Mouse (Mus musculus) forebrain, embryonic 11.5 days (tissue): ENCODE results near the gene Bag2. TPM values are rescaled to one million over a fixed set of nuclear protein-coding genes. Genes with fewer than 3 reads are reported as not detected.
A peak's percentile ranks its signal among the peaks of the same experiment; 100 is the strongest.

ENCODE experiments used
- ATAC-seq: fragments of 200-750 bp; cut with Nextera tagmentation; replicated peaks from 2 replicates; pipeline ENCODE4 v1.8.0; 2017; ENCODE audit warnings: moderate TSS enrichment; ENCODE audit not compliant: low FRiP score
- DNase-seq: peaks from one replicate; pipeline ENCODE4 v3.0.0-alpha.2; 2017; ENCODE audit warnings: low spot score
- H3K27ac ChIP-seq: fragments of 300-500 bp; sonication (generic); 2 replicates; pipeline ENCODE4 v1.5.1; 2014; ENCODE audit warnings: low read depth, low read length
- H3K27me3 ChIP-seq: fragments of 300-500 bp; sonication (generic); 2 replicates; pipeline ENCODE4 v1.6.1; 2014; ENCODE audit warnings: mild to moderate bottlenecking, low read length, mixed read lengths; ENCODE audit not compliant: control insufficient read depth, insufficient read depth
- H3K36me3 ChIP-seq: fragments of 300-500 bp; sonication (generic); 2 replicates; pipeline ENCODE4 v1.6.1; 2014; ENCODE audit warnings: mild to moderate bottlenecking, low read length, moderate library complexity, mixed read lengths; ENCODE audit not compliant: control insufficient read depth, insufficient read depth
- H3K4me1 ChIP-seq: fragments of 300-500 bp; sonication (generic); replicated peaks from 2 replicates; pipeline ENCODE4 v1.6.1; 2014; ENCODE audit warnings: low read length, mixed read lengths; ENCODE audit not compliant: control insufficient read depth, insufficient read depth
- H3K4me2 ChIP-seq: fragments of 300-500 bp; sonication (generic); 2 replicates; pipeline ENCODE4 v1.6.1; 2014; ENCODE audit warnings: low read depth, mild to moderate bottlenecking, low read length, moderate library complexity, mixed read lengths; ENCODE audit not compliant: severe bottlenecking
- H3K4me3 ChIP-seq: fragments of 300-500 bp; sonication (generic); 2 replicates; pipeline ENCODE4 v1.5.1; 2014; ENCODE audit warnings: low read depth, low read length
- H3K9ac ChIP-seq: fragments of 300-500 bp; sonication (generic); 2 replicates; pipeline ENCODE4 v1.6.1; 2014; ENCODE audit warnings: low read length
- H3K9me3 ChIP-seq: fragments of 300-500 bp; sonication (generic); 2 replicates; pipeline ENCODE4 v1.6.1; 2016; ENCODE audit warnings: low read length, mixed read lengths; ENCODE audit not compliant: control insufficient read depth
- WGBS: fragments of 180-500 bp; shearing (Covaris S2); extraction: QIAGEN DNeasy Blood & Tissue Kit; methylation state at CpG from one replicate; pipeline ENCODE4 v1.1.7; 2014; 5-methylcytosine and 5-hydroxymethylcytosine counted together
- polyA plus RNA-seq: library from polyadenylated mRNA; unstranded; fragments of >200 nt; fragmentation: Nextera tagmentation; extraction: Ambion mirVana; gene quantifications from 2 replicates; pipeline ENCODE4 v1.2.1, GENCODE M21; 2014

The Bag2 gene
- polyA plus RNA-seq, 1 experiment from 2014 or later = 34.0 TPM

GRCm38 (mm10) chr1:33739302-33739701 is 18.3 kb downstream of the Bag2 start:
- Histone ChIP-seq H3K27me3 (no peaks in the 10 kb centered on the region), H3K4me2 (no peak overlapping the region), H3K9ac (no peak overlapping the region), H3K4me1 (no peaks in the 10 kb centered on the region), H3K36me3 (peaks cover 9% of the 10 kb centered on the region; the same call in 1 of the 2 replicates), H3K4me3 (no peak overlapping the region), H3K9me3 (no peaks in the 10 kb centered on the region), H3K27ac (no peak overlapping the region)
- peak; percentile 84 for DNase-seq
- ATAC-seq = peak; percentile 78
- 39% methylated on average over 12 of the region's 12 CpGs for WGBS

DNA sequence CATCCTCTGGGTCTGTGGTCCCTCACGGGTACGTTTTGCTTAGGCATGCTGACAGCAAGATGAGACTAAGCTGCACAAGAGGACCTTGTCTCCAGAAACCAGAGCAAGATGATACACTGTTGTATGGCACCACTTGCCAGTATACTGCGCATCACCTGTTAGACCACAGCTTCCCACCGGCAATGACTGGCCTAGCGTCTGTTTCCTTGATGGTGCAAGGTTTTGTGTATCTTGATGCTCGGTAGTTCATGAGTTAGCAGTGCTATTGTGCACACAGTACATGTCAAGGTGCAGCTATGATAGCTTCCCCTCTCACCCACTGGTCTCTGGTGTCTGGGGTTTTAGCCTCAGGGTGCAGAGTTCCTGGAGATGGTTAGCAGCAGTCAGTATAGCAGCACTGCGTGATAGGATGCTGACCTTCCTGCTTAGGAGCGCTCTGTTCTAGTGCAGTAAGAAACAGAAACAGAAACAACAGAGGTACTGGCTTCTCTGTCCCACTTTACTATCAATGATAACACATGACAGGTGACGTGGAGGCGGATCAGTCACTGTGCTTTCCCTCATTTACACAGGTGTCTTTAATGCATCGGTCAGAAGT is 18.8 kb downstream of the Bag2 start:
- no peaks in the 10 kb centered on the region for H3K4me1 ChIP-seq
- no peak overlapping the region for H3K9ac ChIP-seq
- no peak for DNase-seq
- ATAC-seq = no peak
- H3K27ac ChIP-seq = no peak overlapping the region
- no peaks in the 10 kb centered on the region for H3K9me3 ChIP-seq
- H3K4me3 ChIP-seq = no peak overlapping the region
- no peak overlapping the region for H3K4me2 ChIP-seq
- 86% methylated on average over 11 of the region's 11 CpGs for WGBS
- H3K27me3 ChIP-seq = no peaks in the 10 kb centered on the region
- H3K36me3 ChIP-seq = peaks cover 9% of the 10 kb centered on the region; the same call in 1 of the 2 replicates

DNA sequence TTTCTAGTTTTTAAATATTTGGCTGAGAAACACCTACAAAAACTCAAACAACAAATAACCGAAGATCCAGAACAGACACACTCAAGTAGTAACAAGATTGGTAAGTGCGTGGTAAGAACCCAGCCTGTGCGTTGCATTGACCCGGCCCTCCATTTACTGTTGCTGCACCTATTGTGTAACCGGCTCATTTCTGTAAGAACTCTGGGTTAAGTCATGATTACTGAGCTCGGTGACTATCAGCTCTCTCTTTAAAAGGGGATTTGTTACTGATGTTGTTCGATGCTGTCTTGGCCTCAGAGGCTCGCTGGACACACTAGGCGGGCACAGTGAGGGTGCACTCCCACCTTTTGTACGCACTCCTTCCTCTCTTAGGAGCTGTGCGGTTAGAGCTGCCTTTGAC is 19.3 kb downstream of the Bag2 start:
- Histone ChIP-seq H3K9me3 (no peaks in the 10 kb centered on the region), H3K4me3 (no peak overlapping the region), H3K4me2 (no peak overlapping the region), H3K27me3 (no peaks in the 10 kb centered on the region), H3K4me1 (no peaks in the 10 kb centered on the region), H3K36me3 (peaks cover 9% of the 10 kb centered on the region; the same call in 1 of the 2 replicates), H3K9ac (no peak overlapping the region), H3K27ac (no peak overlapping the region)
- WGBS = 91% methylated on average over 11 of the region's 11 CpGs
- ATAC-seq (no peak), DNase-seq (no peak)

GRCm38 (mm10) chr1:33734001-33734685 is 23.5 kb downstream of the Bag2 start:
- no peaks in the 10 kb centered on the region for H3K27me3 ChIP-seq
- ATAC-seq = no peak
- no peaks in the 10 kb centered on the region for H3K4me1 ChIP-seq
- peaks cover 9% of the 10 kb centered on the region; the same call in 1 of the 2 replicates for H3K36me3 ChIP-seq
- H3K9me3 ChIP-seq = no peaks in the 10 kb centered on the region
- H3K4me3 ChIP-seq = no peak overlapping the region
- DNase-seq = no peak
- 85% methylated on average over 5 of the region's 5 CpGs for WGBS
- no peak overlapping the region for H3K4me2 ChIP-seq
- no peak overlapping the region for H3K27ac ChIP-seq
- no peak overlapping the region for H3K9ac ChIP-seq

GRCm38 (mm10) chr1:33733044-33733443 is 24.6 kb downstream of the Bag2 start:
- Histone ChIP-seq H3K27me3 (no peaks in the 10 kb centered on the region), H3K4me1 (no peaks in the 10 kb centered on the region), H3K9ac (no peak overlapping the region), H3K36me3 (peaks cover 7% of the 10 kb centered on the region; the same call in 1 of the 2 replicates), H3K27ac (no peak overlapping the region), H3K4me3 (no peak overlapping the region), H3K4me2 (no peak overlapping the region), H3K9me3 (no peaks in the 10 kb centered on the region)
- ATAC-seq (no peak), DNase-seq (no peak)
- WGBS = 88% methylated on average over 9 of the region's 9 CpGs

GRCm38 (mm10) chr1:33725086-33725485 is 32.5 kb downstream of the Bag2 start:
- Histone ChIP-seq H3K9ac (no peak overlapping the region), H3K36me3 (peaks cover 7% of the 10 kb centered on the region; the same call in 1 of the 2 replicates), H3K9me3 (no peaks in the 10 kb centered on the region), H3K4me3 (no peak overlapping the region), H3K4me1 (0 out of 2 replicates have a peak, but pooled peaks cover 2% of the 10 kb centered on the region), H3K4me2 (no peak overlapping the region), H3K27ac (no peak overlapping the region), H3K27me3 (no peaks in the 10 kb centered on the region)
- WGBS = 93% methylated on average over 5 of the region's 5 CpGs
- ATAC-seq (no peak), DNase-seq (no peak)

GRCm38 (mm10) chr1:33724516-33724915 is 33.1 kb downstream of the Bag2 start:
- 87% methylated on average over 6 of the region's 6 CpGs for WGBS
- H3K9ac ChIP-seq = no peak overlapping the region

GRCm38 (mm10) chr1:33721020-33721419 is 36.6 kb downstream of the Bag2 start:
- Histone ChIP-seq H3K36me3 (peaks cover 2% of the 10 kb centered on the region; the same call in 1 of the 2 replicates), H3K27ac (no peak overlapping the region), H3K27me3 (no peaks in the 10 kb centered on the region), H3K9ac (peak overlapping the region; percentile 32), H3K4me2 (peak overlapping the region; percentile 41; the same call in 1 of the 2 replicates), H3K9me3 (no peaks in the 10 kb centered on the region), H3K4me1 (0 out of 2 replicates have a peak, but pooled peaks cover 2% of the 10 kb centered on the region), H3K4me3 (peak overlapping the region; percentile 81)
- ATAC-seq (no peak), DNase-seq (no peak)
- WGBS = 84% methylated on average over 7 of the region's 7 CpGs

More at GRCm38 (mm10) chr1:33724516-33724915, 33.1 kb downstream of the Bag2 start:
- ATAC-seq = no peak
- no peak overlapping the region for H3K27ac ChIP-seq
- no peak overlapping the region for H3K4me3 ChIP-seq
- peaks cover 7% of the 10 kb centered on the region; the same call in 1 of the 2 replicates for H3K36me3 ChIP-seq
- H3K4me2 ChIP-seq = no peak overlapping the region
- no peaks in the 10 kb centered on the region for H3K9me3 ChIP-seq
- H3K4me1 ChIP-seq = 0 out of 2 replicates have a peak, but pooled peaks cover 2% of the 10 kb centered on the region
- no peak for DNase-seq
- H3K27me3 ChIP-seq = no peaks in the 10 kb centered on the region
